In the genomic region with DNA sequence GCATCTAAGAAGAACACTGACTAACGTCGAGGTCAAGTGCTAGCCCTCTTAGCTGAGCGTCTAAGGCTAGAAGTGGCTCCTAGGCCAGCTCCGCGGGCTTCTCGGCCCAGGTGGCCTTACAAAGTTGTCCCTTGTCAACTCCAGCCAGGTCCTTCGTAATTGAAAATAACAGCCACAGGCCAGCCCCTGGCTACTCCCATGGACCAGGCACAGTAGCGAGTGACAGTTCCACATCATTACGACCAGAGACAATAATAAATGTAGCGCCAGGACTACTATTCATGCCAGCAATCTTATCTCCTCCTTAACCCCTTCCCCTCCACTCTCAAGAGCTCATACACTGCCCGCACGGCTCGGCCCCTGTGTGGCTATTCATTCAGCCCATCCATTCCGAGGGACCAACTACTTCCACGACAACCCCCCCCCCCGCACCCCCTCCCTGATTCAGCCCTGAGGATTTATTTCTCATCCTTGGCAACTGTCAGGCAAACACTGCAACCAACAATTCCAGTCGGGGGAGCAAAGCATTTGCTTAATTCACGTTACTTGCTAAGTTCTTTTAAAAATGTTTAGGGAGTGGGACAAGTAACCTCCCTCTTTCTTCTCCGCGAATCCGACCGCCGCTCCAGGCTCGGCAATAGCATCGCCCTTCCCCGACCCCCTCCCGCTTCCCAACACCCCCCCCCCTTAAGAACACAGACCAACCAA, we compare ENCODE assay signal across 8 mouse cellular contexts. TPM values are rescaled to one million over a fixed set of nuclear protein-coding genes. Genes with fewer than 3 reads are reported as not detected.
A peak's percentile ranks its signal among the peaks of the same experiment; 100 is the strongest.
DNase-seq lines count a peak whose midpoint lies in the region; ATAC-seq and TF ChIP-seq lines count a peak whose summit lies in the region.

No protein-coding gene starts in this region.

- WGBS in embryonic facial prominence, embryonic 12.5 days = under 1% methylated on average over 27 of the region's 27 CpGs
- WGBS in heart, postnatal 0 days = under 1% methylated on average over 27 of the region's 27 CpGs
- WGBS in midbrain, embryonic 13.5 days = under 1% methylated on average over 27 of the region's 27 CpGs

- no peaks in the 10 kb centered on the region for H3K36me3 ChIP-seq in C2C12 (ENCODE audit: control insufficient read depth, insufficient read depth)
- no peaks in the 10 kb centered on the region for H3K36me3 ChIP-seq in embryonic facial prominence, embryonic 12.5 days
- H3K36me3 ChIP-seq in heart, postnatal 0 days (replicated peaks; ENCODE audit: control insufficient read depth, insufficient read depth, low read length) = no peaks in the 10 kb centered on the region
- H3K36me3 ChIP-seq in midbrain, embryonic 13.5 days = no peaks in the 10 kb centered on the region

- H3K79me2 ChIP-seq in C2C12 (ENCODE audit: control insufficient read depth, insufficient read depth) = no peaks in the 10 kb centered on the region

- H3K9me3 ChIP-seq in embryonic facial prominence, embryonic 12.5 days = peaks cover 7% of the 10 kb centered on the region; the same call in 1 of the 2 replicates
- no peaks in the 10 kb centered on the region for H3K9me3 ChIP-seq in heart, postnatal 0 days (replicated peaks; ENCODE audit: control insufficient read depth, low read length)
- H3K9me3 ChIP-seq in midbrain, embryonic 13.5 days = 0 out of 2 replicates have a peak, but pooled peaks cover 6% of the 10 kb centered on the region

- no peak for ATAC-seq in embryonic facial prominence, embryonic 12.5 days (ENCODE audit: insufficient number of reproducible peaks, insufficient read depth, low FRiP score, low TSS enrichment)
- no peak for ATAC-seq in heart, postnatal 0 days (ENCODE audit: insufficient read depth, low read depth)
- ATAC-seq in midbrain, embryonic 13.5 days = peak; percentile 7

- no peak for TF ChIP-seq EP300 in heart, postnatal 0 days (IDR thresholded peaks at IDR 0.05; ENCODE audit: low read depth)

- TF ChIP-seq CTCF in C2C12 (IDR thresholded peaks at IDR 0.05; ENCODE audit: control insufficient read depth, insufficient read depth, insufficient read length) = no peak
- no peak for TF ChIP-seq CTCF in heart, postnatal 0 days (IDR thresholded peaks at IDR 0.05; ENCODE audit: low read depth)

- H3K4me3 ChIP-seq in C2C12 (ENCODE audit: insufficient read depth, poor library complexity, severe bottlenecking) = peak overlapping the region; percentile 40
- peak overlapping the region; percentile 65 for H3K4me3 ChIP-seq in embryonic facial prominence, embryonic 12.5 days
- peak overlapping the region; percentile 66 for H3K4me3 ChIP-seq in heart, postnatal 0 days (ENCODE audit: low read depth, low read length)
- H3K4me3 ChIP-seq in midbrain, embryonic 13.5 days (replicated peaks) = peak overlapping the region; percentile 51

- DNase-seq in adrenal gland, adult 18-20 months (ENCODE audit: low spot score in 2 of 2) = peak; percentile 27 to 48
- DNase-seq in heart, postnatal 0 days (ENCODE audit: low spot score) = peak; percentile 41
- peak; percentile 34 to 55 for DNase-seq in kidney, postnatal 36 days
- peak; percentile 52 for DNase-seq in testis, postnatal 10 days (ENCODE audit: low spot score)
- no peak for DNase-seq in urinary bladder, postnatal 36 days (ENCODE audit: low spot score in 2 of 2)

- H3K4me1 ChIP-seq in embryonic facial prominence, embryonic 12.5 days = peaks cover 11% of the 10 kb centered on the region
- H3K4me1 ChIP-seq in heart, postnatal 0 days (ENCODE audit: control insufficient read depth, insufficient read depth) = peaks cover 7% of the 10 kb centered on the region; the same call in 1 of the 2 replicates
- peaks cover 33% of the 10 kb centered on the region for H3K4me1 ChIP-seq in midbrain, embryonic 13.5 days (replicated peaks)

- peak overlapping the region; percentile 83 for H3K4me2 ChIP-seq in embryonic facial prominence, embryonic 12.5 days (replicated peaks)
- H3K4me2 ChIP-seq in heart, postnatal 0 days (ENCODE audit: low read depth, low read length) = peak overlapping the region; percentile 94
- H3K4me2 ChIP-seq in midbrain, embryonic 13.5 days (replicated peaks) = peak overlapping the region; percentile 86

- peak overlapping the region; percentile 95 for H3K27ac ChIP-seq in embryonic facial prominence, embryonic 12.5 days
- H3K27ac ChIP-seq in heart, postnatal 0 days (ENCODE audit: low read depth) = peak overlapping the region; percentile 73
- H3K27ac ChIP-seq in midbrain, embryonic 13.5 days = peak overlapping the region; percentile 97

- no peaks in the 10 kb centered on the region for H3K79me3 ChIP-seq in C2C12 (ENCODE audit: low read depth)

- H3K27me3 ChIP-seq in C2C12 (ENCODE audit: control insufficient read depth, insufficient read depth, insufficient read length) = no peaks in the 10 kb centered on the region
- no peaks in the 10 kb centered on the region for H3K27me3 ChIP-seq in embryonic facial prominence, embryonic 12.5 days
- no peaks in the 10 kb centered on the region for H3K27me3 ChIP-seq in heart, postnatal 0 days (ENCODE audit: control insufficient read depth, insufficient read depth, low read length)
- no peaks in the 10 kb centered on the region for H3K27me3 ChIP-seq in midbrain, embryonic 13.5 days

- H3K9ac ChIP-seq in embryonic facial prominence, embryonic 12.5 days = peak overlapping the region; percentile 69
- H3K9ac ChIP-seq in heart, postnatal 0 days (replicated peaks; ENCODE audit: low read depth, low read length) = peak overlapping the region; percentile 54
- H3K9ac ChIP-seq in midbrain, embryonic 13.5 days (replicated peaks) = peak overlapping the region; percentile 85

- peak overlapping the region; percentile 63 for H3ac ChIP-seq in C2C12 (ENCODE audit: control insufficient read depth, insufficient read length, low read depth)

TF ChIP-seq in C2C12, 6 proteins besides CTCF, POLR2A, EP300 and RAD21:
- TF ChIP-seq FOSL1 (IDR thresholded peaks at IDR 0.05; ENCODE audit: insufficient read depth, low read length, poor library complexity, severe bottlenecking) = no peak
- TF ChIP-seq MYOD1 (IDR thresholded peaks at IDR 0.05; ENCODE audit: control insufficient read depth, insufficient read length, low read depth) = no peak
- TF ChIP-seq CEBPB (IDR thresholded peaks at IDR 0.05; ENCODE audit: low read depth) = no peak
- TF ChIP-seq USF1 (IDR thresholded peaks at IDR 0.05; ENCODE audit: low read depth) = no peak
- TF ChIP-seq MAX (IDR thresholded peaks at IDR 0.05) = no peak
- TF ChIP-seq MYOG (IDR thresholded peaks at IDR 0.05; ENCODE audit: control insufficient read depth, extremely low read depth, insufficient read length) = no peak

RNA-seq across cellular contexts. Expression of gene Klf12, which starts 0.9 kb away (rescaled TPM):
- polyA plus RNA-seq in C2C12 (2012; fragmentation: generic; extraction: Trizol) = 1.2 TPM
- total RNA-seq in adrenal gland, adult 18-20 months (2021) = 10 to 100 TPM; 12.2 to 17.0 TPM
- 33.8 and 36.3 TPM in 2 replicates for polyA plus RNA-seq in embryonic facial prominence, embryonic 12.5 days (2016; fragmentation: Nextera tagmentation; extraction: Ambion mirVana)
- total RNA-seq in heart, postnatal 0 days (2014; rRNA removed; ENCODE audit: low replicate concordance) = 5.7 and 26.3 TPM in 2 replicates
- polyA plus RNA-seq in heart, postnatal 0 days (2015; fragmentation: Nextera tagmentation; extraction: Ambion mirVana) = 4.1 and 4.7 TPM in 2 replicates
- 58.9 and 66.1 TPM in 2 replicates for polyA plus RNA-seq in midbrain, embryonic 13.5 days (2015; fragmentation: Nextera tagmentation; extraction: Ambion mirVana)

Comparison
In these comparisons a context has a peak if more than half of its experiments do, and no peak if none do; other contexts are left out.
1. DNase-seq: peak in adrenal gland, adult 18-20 months (2 of 2), heart, postnatal 0 days (single experiment), kidney, postnatal 36 days (2 of 2) and testis, postnatal 10 days (single experiment); none in urinary bladder, postnatal 36 days (0 of 2).
2. Peak in every context shown above with its lines, with median percentiles within 50 percentile points of each other: H3K4me3 ChIP-seq, H3K27ac ChIP-seq, H3K4me2 ChIP-seq and H3K9ac ChIP-seq.